Mouse (Mus musculus) E14TG2a.4 (cell line): ENCODE results near the gene Cd3d.

Source experiments
- CTCF ChIP-seq: conservative IDR thresholded peaks from 2 replicates; pipeline ENCODE4 v1.5.1; 2014; ENCODE audit warnings: low read length
- NANOG ChIP-seq: IDR thresholded peaks from 2 replicates; pipeline ENCODE4 v1.6.1; 2014; ENCODE audit warnings: borderline replicate concordance, low read length, mixed read lengths

DNA sequence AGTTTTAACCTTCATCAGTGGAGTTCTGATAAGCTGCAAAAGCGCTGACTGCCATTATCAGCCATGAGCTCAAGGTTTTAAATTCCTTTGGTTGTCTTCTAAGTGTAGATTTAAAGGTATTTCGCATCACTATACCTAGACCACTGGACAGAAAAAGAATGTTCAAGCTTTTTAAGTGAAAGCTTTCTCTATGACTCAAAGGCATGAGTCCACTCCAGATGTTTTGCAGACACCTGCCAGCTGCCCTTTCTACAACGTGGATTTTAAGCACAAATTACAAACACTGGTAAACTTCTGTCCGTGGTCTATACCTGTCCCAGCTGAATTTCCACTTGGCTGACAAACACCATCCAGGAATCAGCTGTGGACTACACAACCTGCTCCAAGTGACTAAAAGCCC is 13.4 kb downstream of the Cd3d start:
- no peak for TF ChIP-seq CTCF
- TF ChIP-seq NANOG = no peak
